Mouse (Mus musculus) adrenal gland, postnatal 4 days (tissue): ENCODE measurements around the gene Fbxw4. TPM values are rescaled to one million over a fixed set of nuclear protein-coding genes. Genes with fewer than 3 reads are reported as not detected.
"Not testable (repeated sequence)": the region's sequence is repeated elsewhere in the genome, so short reads cannot be mapped to it uniquely, and the experiment has no call there.

Source experiments
- DNase-seq, 2 experiments: peaks; one replicate each; pipeline ENCODE4 v3.0.0; 2021 to 2022; ENCODE audit warnings: low spot score in 2 of 2, mixed read lengths in 2 of 2
- total RNA-seq, 2 experiments: library from RNA; stranded (reverse); gene quantifications; 2 replicates each; pipeline ENCODE4 v1.2.3; 2021

Gene Fbxw4
- total RNA-seq, 2 experiments from 2014 or later: 29.3 to 31.6 TPM

DNA sequence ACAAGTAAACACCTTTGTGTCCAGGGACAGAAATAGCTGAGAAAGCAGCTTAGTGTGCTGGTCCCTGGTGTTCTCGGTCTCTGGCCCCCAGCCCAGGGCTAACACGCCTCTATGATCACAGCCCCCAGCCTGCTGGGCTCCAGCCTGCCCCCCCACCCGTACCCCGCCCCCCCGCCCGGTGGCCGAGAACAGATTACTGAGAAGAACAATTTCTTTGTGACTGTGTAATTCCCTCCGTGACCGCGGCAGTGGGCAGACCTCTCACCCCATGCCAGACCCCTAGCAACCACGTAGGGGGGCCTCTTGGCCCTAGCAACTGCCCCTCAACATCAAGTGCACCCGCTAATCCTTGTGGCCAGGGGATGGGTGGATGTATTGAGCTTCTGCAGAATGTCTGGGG lies 79.9 kb downstream of the Fbxw4 start:
- no peak for DNase-seq

DNA sequence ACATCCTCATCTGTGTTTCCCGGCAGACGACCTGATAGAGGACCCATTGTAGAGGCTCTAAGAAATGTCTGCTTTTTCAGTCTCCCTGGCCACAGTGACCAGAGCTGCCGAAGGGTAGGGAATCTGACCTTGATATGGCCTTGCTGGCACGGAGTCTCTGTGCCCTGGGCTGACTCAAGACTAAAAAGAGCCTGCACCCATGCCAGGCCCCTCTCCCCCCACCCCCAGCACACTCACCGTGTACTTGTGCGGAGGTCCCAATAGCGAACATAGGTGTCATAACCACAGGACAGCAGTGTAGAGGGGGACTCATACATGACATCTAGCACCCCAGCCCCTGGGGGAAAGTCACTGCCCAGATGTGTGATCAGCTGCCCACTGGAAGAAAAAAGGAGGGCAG lies 80.7 kb downstream of the Fbxw4 start:
- DNase-seq: no peak

- DNase-seq: no peak
These were observed 81.1 kb downstream of the Fbxw4 start for GRCm38 (mm10) chr19:45578976-45579375.

DNA sequence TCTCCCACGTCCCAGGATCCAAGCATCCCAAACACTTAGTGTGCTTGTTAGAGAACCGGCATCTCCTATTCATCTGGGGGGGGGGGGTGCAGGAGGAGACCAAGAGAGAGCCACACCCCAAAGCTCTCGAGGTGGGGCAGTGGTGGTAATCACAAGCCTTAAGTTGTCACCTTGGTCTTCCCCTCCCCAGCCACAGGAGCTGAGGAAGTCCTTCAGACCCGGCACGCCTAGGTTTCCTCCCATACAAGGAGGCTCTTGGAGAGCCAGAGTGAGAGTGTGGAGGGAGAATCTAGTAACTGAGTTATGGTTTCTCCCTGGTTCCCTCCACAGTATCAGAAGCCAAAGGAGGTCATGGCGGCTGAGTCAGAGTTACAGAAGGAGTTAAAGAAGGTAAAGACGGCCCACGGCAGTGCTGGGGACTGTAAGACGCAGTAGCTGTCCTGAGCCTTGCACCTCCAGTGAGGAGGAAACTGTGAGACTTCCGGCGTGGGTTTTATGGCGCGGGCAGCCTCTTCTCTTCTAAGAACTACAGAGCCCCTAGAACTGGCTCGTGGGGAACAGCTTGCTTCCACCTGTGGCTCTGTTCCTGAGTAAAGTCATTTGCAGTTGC lies 82.9 kb downstream of the Fbxw4 start:
- no peak for DNase-seq

GRCm38 (mm10) chr19:45575632-45576001 lies 84.5 kb downstream of the Fbxw4 start:
- no peak for DNase-seq

- no peak for DNase-seq
These were observed 85.0 kb downstream of the Fbxw4 start for GRCm38 (mm10) chr19:45574941-45575631.

DNA sequence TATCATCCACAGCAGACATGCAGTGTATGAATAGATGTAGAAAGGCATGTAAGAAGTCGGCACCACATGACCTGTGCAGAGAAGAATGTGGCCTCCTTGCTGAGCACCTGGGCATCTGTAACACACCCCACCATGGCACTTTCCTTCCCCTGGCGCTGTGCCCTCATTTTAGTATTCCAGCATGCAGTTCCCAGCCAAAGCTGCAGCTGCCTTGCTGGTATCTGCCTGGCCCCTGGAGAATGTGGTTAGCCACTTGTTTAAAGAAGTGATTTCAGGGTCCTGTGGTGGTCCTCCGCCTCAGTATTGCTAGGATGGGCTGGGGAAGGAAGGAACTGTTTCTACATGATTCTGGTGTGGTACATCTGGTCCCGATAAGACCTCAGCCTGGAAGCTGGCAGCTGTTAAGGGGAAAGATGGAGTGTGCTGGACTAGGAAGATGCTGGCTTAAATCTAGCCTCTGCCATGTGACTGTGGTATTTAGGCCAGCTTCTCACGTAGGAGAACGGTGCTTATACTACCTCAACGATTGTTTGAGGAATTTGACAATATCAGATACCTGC lies 85.7 kb downstream of the Fbxw4 start:
- DNase-seq: no peak

- DNase-seq: peak; percentile 45 to 63
These were observed 86.2 kb downstream of the Fbxw4 start for GRCm38 (mm10) chr19:45573861-45574267.

GRCm38 (mm10) chr19:45573033-45573432 lies 87.1 kb downstream of the Fbxw4 start:
- no peak for DNase-seq

GRCm38 (mm10) chr19:45567367-45567766 lies 92.7 kb downstream of the Fbxw4 start:
- DNase-seq: no peak

DNA sequence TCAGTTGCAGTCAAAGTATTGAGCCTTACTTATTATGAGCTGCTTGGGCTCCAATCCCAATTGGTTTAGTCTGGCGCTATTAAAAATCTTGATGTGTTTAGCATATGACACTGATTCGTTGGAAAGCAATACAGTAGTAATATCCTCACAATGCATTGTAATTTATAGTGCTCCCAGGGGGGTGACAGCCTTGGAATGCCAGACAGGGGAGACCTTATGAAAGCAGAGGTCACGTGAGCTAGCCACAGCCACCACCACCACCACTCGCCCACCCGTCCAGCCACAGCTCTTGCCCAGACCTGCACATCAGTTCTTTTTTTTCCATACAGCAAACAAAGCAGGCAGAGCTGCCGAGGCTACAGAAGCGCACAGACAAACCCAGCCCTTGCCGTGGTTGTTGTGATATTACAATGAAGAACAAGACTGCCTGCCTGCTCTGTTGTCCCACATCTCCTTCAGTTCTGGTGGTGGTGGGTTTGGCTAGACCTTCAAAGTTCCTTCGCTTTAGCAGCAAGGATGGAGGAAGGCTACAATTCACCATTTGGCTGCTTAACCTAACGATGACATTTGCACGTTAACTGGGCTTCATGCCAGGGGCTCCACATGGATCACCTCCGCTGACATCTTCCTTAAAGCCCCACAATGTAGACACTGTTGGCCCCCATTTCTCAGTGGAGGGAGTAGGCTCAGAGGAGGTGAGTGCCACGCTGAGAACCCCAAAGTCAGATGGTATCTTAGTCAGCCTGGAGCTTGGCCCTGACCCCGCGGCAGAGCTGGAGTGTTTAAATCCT lies 94.0 kb downstream of the Fbxw4 start:
- DNase-seq: no peak

- peak; percentile 69 to 76 for DNase-seq
These were observed 99.8 kb downstream of the Fbxw4 start, which contains the start of the genes Poll and Gm17018 for GRCm38 (mm10) chr19:45560153-45560890. Gene Poll (minus strand): TSS chr19:45560531. Gene Gm17018 (plus strand): TSS chr19:45560615.

GRCm38 (mm10) chr19:45554136-45554535 lies 106.0 kb downstream of the Fbxw4 start:
- no peak for DNase-seq

GRCm38 (mm10) chr19:45552187-45552586 lies 107.9 kb downstream of the Fbxw4 start:
- DNase-seq: no peak

- no peak for DNase-seq
These were observed 110.2 kb downstream of the Fbxw4 start for GRCm38 (mm10) chr19:45549948-45550347.

DNA sequence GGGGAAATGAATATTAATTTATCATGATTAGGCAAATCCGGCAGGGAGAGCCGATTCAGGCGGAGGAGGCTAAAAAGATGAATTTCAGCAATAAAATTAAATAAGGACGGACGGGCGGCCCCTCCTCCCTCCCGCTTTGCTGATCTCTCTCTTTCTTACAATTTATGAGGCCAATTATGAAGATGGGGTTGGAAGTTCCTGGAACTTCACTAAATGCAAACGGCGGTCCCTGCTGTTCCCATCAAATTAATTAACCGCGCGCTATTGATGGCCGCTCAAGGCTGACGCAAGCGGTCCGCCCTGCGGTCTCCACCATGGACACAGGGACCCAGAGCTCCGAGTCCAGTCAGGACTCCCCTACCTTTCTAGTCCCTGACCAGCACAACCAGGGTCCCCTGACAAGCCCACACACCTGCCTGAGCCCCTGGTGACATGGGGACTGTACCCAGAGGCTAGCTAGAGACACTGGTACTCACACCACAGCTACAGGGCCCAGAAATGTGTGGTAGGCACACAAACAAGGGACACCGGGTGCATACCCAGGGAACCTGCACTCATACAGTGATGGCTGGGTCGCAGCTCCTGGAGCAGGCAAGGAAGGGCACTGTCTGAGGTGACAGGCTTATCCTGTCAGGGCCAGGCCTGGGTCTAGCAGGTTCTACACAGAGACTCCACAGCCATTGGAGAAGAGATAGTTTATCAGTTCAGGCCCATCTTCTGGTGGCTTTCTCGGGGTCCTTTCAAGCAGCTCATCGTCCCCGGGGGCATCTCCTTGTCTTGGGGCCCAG lies 110.8 kb downstream of the Fbxw4 start:
- no peak for DNase-seq

DNA sequence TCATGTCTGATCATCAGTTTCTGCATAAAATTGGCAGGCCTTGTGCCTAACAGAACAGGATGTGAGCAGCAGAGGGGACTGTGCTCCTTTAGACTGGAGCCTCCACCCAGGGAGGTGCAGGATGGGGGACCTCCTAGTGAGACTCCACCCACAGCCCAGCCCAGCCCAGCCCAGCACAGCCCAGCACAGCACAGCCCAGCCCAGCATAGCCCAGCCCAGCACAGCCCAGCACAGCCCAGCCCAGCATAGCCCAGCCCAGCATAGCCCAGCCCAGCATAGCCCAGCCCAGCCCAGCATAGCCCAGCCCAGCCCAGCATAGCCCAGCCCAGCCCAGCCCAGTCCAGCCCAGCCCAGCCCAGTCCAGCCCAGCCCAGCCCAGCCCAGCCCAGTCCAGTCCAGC lies 111.9 kb downstream of the Fbxw4 start:
- DNase-seq: not testable (repeated sequence)

DNA sequence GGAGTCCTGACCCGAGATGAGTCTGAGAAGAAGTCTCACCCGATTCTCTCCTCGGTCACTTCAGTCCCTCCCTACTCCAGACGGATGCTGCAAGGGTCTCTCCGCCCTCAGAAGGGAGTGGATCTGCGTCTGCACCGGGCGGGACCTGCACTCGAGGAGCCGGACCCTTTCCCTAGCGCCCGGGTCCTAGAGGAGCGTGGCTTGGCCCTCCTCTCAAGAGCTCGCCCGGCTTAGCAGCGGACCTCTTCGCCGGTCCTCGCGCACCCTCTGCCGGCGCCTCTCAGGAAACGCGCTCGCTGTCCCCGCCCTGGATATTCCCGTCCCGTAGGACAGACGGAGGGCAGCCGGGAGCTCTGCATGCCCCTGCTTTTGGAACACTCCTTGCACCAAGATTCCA lies 115.2 kb downstream of the Fbxw4 start:
- peak; percentile 59 to 60 for DNase-seq

- DNase-seq: no peak
These were observed 115.8 kb downstream of the Fbxw4 start for GRCm38 (mm10) chr19:45544152-45544924.
